Mouse (Mus musculus) embryonic facial prominence, embryonic 10.5 days (tissue): Measurements from ENCODE around the gene Slc24a4. TPM values are rescaled to one million over a fixed set of nuclear protein-coding genes. Genes with fewer than 3 reads are reported as not detected.

Source experiments
- DNase-seq: peaks from one replicate; pipeline ENCODE4 v3.0.0-alpha.2; 2017; ENCODE audit warnings: low spot score
- H3K27ac ChIP-seq: fragments of 300-500 bp; sonication (generic); replicated peaks from 2 replicates; pipeline ENCODE4 v1.5.1; 2016; ENCODE audit warnings: mild to moderate bottlenecking
- H3K27me3 ChIP-seq: fragments of 300-500 bp; sonication (generic); replicated peaks from 2 replicates; pipeline ENCODE4 v1.6.1; 2016; ENCODE audit warnings: low read depth, mild to moderate bottlenecking; ENCODE audit not compliant: poor library complexity, severe bottlenecking
- H3K36me3 ChIP-seq: fragments of 300-500 bp; sonication (generic); replicated peaks from 2 replicates; pipeline ENCODE4 v1.6.1; 2016; ENCODE audit warnings: mild to moderate bottlenecking, moderate library complexity
- H3K4me1 ChIP-seq: fragments of 300-500 bp; sonication (generic); 2 replicates; pipeline ENCODE4 v1.6.1; 2016
- H3K4me3 ChIP-seq: fragments of 300-500 bp; sonication (generic); 2 replicates; pipeline ENCODE4 v1.5.1; 2016; ENCODE audit warnings: mild to moderate bottlenecking, moderate library complexity
- H3K9me3 ChIP-seq: fragments of 300-500 bp; sonication (generic); 2 replicates; pipeline ENCODE4 v1.6.1; 2016; ENCODE audit warnings: mild to moderate bottlenecking
- WGBS: fragments of 180-500 bp; shearing (Covaris S2); methylation state at CpG from one replicate; pipeline ENCODE4 v1.1.7; 2016; 5-methylcytosine and 5-hydroxymethylcytosine counted together
- polyA plus RNA-seq: library from polyadenylated mRNA; unstranded; fragments of >200 nt; fragmentation: Nextera tagmentation; extraction: Ambion mirVana; gene quantifications from 2 replicates; pipeline ENCODE4 v1.2.1, GENCODE M21; 2016

The Slc24a4 gene
- polyA plus RNA-seq, 1 experiment from 2014 or later: 0.05 TPM

- H3K4me1 ChIP-seq: peaks cover 14% of the 10 kb centered on the region
- H3K36me3 ChIP-seq: no peaks in the 10 kb centered on the region
- DNase-seq: no peak
- WGBS: 95% methylated on average over 11 of the region's 11 CpGs
- H3K4me3 ChIP-seq: no peak overlapping the region
- no peak overlapping the region for H3K27ac ChIP-seq
- H3K27me3 ChIP-seq: no peaks in the 10 kb centered on the region
- no peaks in the 10 kb centered on the region for H3K9me3 ChIP-seq
Measured at GRCm38 (mm10) chr12:102309099-102309799, 180.7 kb downstream of the Slc24a4 start.

GRCm38 (mm10) chr12:102309800-102310195 lies 181.3 kb downstream of the Slc24a4 start:
- no peak overlapping the region for H3K4me3 ChIP-seq
- no peak for DNase-seq
- H3K36me3 ChIP-seq: no peaks in the 10 kb centered on the region
- no peak overlapping the region for H3K27ac ChIP-seq
- peaks cover 8% of the 10 kb centered on the region; the same call in 1 of the 2 replicates for H3K4me1 ChIP-seq
- no peaks in the 10 kb centered on the region for H3K9me3 ChIP-seq
- H3K27me3 ChIP-seq: no peaks in the 10 kb centered on the region
- WGBS: 94% methylated on average over 8 of the region's 8 CpGs

- Histone ChIP-seq H3K36me3 (0 out of 2 replicates have a peak, but pooled peaks cover 3% of the 10 kb centered on the region), H3K4me3 (no peak overlapping the region)
- 91% methylated on average over 3 of the region's 3 CpGs for WGBS
Measured at GRCm38 (mm10) chr12:102310261-102310660, 181.7 kb downstream of the Slc24a4 start.

GRCm38 (mm10) chr12:102311454-102311853 lies 182.9 kb downstream of the Slc24a4 start:
- DNase-seq: no peak
- Histone ChIP-seq H3K9me3 (no peaks in the 10 kb centered on the region), H3K36me3 (0 out of 2 replicates have a peak, but pooled peaks cover 3% of the 10 kb centered on the region), H3K4me3 (no peak overlapping the region), H3K27ac (no peak overlapping the region), H3K4me1 (no peaks in the 10 kb centered on the region), H3K27me3 (no peaks in the 10 kb centered on the region)
- 91% methylated on average over 5 of the region's 5 CpGs for WGBS

More at GRCm38 (mm10) chr12:102310261-102310660, 181.7 kb downstream of the Slc24a4 start:
- no peak for DNase-seq
- H3K27ac ChIP-seq: no peak overlapping the region
- no peaks in the 10 kb centered on the region for H3K27me3 ChIP-seq
- peaks cover 4% of the 10 kb centered on the region; the same call in 1 of the 2 replicates for H3K4me1 ChIP-seq
- H3K9me3 ChIP-seq: no peaks in the 10 kb centered on the region

Other genes starting within 250 kb of the Slc24a4 start
- 19.0 and 19.2 TPM in 2 replicates for gene Trip11, start 215.5 kb upstream of the Slc24a4 start, polyA plus RNA-seq
- gene Atxn3, start 170.5 kb upstream of the Slc24a4 start, polyA plus RNA-seq: 11.2 and 13.7 TPM in 2 replicates
- gene Cpsf2, start 152.7 kb upstream of the Slc24a4 start, polyA plus RNA-seq: 37.1 and 37.4 TPM in 2 replicates
- gene Rin3, start 154.3 kb downstream of the Slc24a4 start, polyA plus RNA-seq: 3.8 and 4.0 TPM in 2 replicates